Mouse (Mus musculus) stomach, embryonic 14.5 days (tissue): ENCODE data around the gene Sin3a. TPM values are rescaled to one million over a fixed set of nuclear protein-coding genes. Genes with fewer than 3 reads are reported as not detected.
A peak's percentile ranks its signal among the peaks of the same experiment; 100 is the strongest.

Source experiments
- ATAC-seq: fragments of 200-750 bp; cut with Nextera tagmentation; 2 replicates; pipeline ENCODE4 v1.8.0; 2017; ENCODE audit warnings: low read depth, moderate TSS enrichment; ENCODE audit not compliant: insufficient number of reproducible peaks, insufficient read depth, low FRiP score
- H3K27ac ChIP-seq: fragments of 300-500 bp; sonication (generic); 2 replicates; pipeline ENCODE4 v1.5.1; 2014; ENCODE audit warnings: mild to moderate bottlenecking, low read length, moderate library complexity, mixed read lengths
- H3K27me3 ChIP-seq: fragments of 300-500 bp; sonication (generic); 2 replicates; pipeline ENCODE4 v1.6.1; 2014; ENCODE audit warnings: low read length, control low read depth, mixed read lengths; ENCODE audit not compliant: control insufficient read depth, insufficient read depth
- H3K36me3 ChIP-seq: fragments of 300-500 bp; sonication (generic); 2 replicates; pipeline ENCODE4 v1.6.1; 2014; ENCODE audit warnings: mild to moderate bottlenecking, control low read depth, low read length, moderate library complexity, mixed read lengths; ENCODE audit not compliant: control insufficient read depth, insufficient read depth
- H3K4me1 ChIP-seq: fragments of 300-500 bp; sonication (generic); 2 replicates; pipeline ENCODE4 v1.6.1; 2014; ENCODE audit warnings: low read length, control low read depth, mixed read lengths; ENCODE audit not compliant: control insufficient read depth, insufficient read depth
- H3K4me2 ChIP-seq: fragments of 300-500 bp; sonication (generic); replicated peaks from 2 replicates; pipeline ENCODE4 v1.6.1; 2014; ENCODE audit warnings: low read depth, low read length, control low read depth
- H3K4me3 ChIP-seq: fragments of 300-500 bp; sonication (generic); 2 replicates; pipeline ENCODE4 v1.5.1; 2014; ENCODE audit warnings: low read depth, low read length, control low read depth
- H3K9ac ChIP-seq: fragments of 300-500 bp; sonication (generic); replicated peaks from 2 replicates; pipeline ENCODE4 v1.6.1; 2014; ENCODE audit warnings: low read depth, mild to moderate bottlenecking, control low read depth, low read length, moderate library complexity, mixed read lengths
- H3K9me3 ChIP-seq: fragments of 300-500 bp; sonication (generic); 2 replicates; pipeline ENCODE4 v1.6.1; 2016; ENCODE audit warnings: low read depth, low read length, control low read depth; ENCODE audit not compliant: control insufficient read depth
- WGBS: fragments of 180-500 bp; shearing (Covaris S2); extraction: QIAGEN DNeasy Blood & Tissue Kit; methylation state at CpG from one replicate; pipeline ENCODE4 v1.1.7; 2014; 5-methylcytosine and 5-hydroxymethylcytosine counted together
- polyA plus RNA-seq: library from polyadenylated mRNA; unstranded; fragments of >200 nt; fragmentation: Nextera tagmentation; extraction: Ambion mirVana; gene quantifications from 2 replicates; pipeline ENCODE4 v1.2.1, GENCODE M21; 2014

Gene Sin3a
- polyA plus RNA-seq, 1 experiment from 2014 or later: 46.4 TPM

DNA sequence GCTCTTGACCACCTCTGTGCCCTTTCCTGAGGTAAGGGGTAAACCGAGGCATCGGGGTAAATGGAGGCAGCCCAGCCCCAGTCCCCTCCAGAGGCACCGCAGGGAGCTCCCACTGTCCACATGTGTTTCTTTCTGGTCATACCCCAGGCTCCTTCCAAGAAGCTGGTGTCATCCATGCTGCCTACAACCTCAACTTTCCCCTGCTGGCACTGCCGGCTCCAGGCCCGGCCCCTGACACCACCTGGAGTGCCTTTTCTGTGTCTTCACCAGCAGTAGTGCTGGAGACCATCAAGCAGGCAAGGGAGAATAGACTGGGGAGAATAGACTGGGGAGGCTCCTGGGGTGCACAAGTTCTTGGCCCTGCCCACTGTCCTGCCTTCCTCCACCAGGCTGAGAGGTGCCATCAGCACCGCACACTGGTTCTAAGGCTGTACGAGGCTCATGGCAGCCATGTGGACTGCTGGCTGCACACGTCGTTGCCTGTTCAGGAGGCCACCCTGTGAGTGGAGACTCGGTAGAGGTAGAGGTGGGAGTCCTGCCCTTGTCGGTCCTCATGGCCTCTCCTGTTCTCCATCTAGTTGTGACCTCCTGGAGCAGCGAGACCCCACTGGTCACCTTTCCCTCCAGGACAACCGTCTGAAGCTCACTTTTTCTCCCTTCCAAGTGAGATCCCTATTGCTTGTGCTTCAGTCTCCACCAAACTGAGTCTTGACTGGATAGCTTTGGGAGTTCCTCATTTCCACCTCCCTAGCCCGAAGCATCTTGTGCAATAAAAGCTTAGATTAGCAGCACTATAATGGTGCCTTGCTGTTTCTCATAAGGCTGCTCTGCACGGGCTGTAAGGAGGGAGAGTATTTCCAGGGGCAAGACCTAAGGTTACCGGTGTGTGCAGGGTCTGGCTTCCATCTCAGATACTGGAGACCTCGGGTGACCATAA is 69.8 kb downstream of the Sin3a start:
- Histone ChIP-seq H3K36me3 (peaks cover 49% of the 10 kb centered on the region), H3K4me1 (no peaks in the 10 kb centered on the region), H3K4me2 (no peak overlapping the region), H3K9me3 (no peaks in the 10 kb centered on the region), H3K27ac (no peak overlapping the region), H3K4me3 (no peak overlapping the region), H3K27me3 (no peaks in the 10 kb centered on the region), H3K9ac (no peak overlapping the region)
- 88% methylated on average over 17 of the region's 17 CpGs for WGBS
- ATAC-seq: no peak

DNA sequence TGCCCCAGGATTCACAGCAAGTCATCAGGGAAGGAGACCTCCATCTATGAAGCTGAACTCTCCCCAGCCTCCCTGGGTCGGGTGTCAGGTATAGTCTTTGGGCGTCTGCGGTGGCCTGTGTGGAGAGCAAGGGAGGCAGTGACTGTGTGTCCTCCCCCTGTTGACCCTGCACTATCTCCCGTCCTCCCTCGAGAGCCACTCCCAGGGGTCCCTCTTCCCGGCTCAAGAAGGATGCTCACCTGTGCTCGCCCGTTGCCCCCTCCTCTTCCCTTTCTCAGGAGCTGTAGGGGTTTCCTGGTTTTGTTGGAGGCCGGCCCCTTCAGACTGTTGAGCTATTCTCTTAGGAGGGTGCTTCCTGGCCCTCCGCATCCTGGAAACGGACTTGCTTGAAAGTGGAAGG is 71.4 kb downstream of the Sin3a start:
- ATAC-seq: no peak
- Histone ChIP-seq H3K27ac (no peak overlapping the region), H3K36me3 (peaks cover 38% of the 10 kb centered on the region), H3K27me3 (no peaks in the 10 kb centered on the region), H3K4me2 (no peak overlapping the region), H3K9ac (no peak overlapping the region), H3K4me1 (peaks cover 6% of the 10 kb centered on the region; the same call in 1 of the 2 replicates), H3K4me3 (no peak overlapping the region), H3K9me3 (no peaks in the 10 kb centered on the region)
- 77% methylated on average over 11 of the region's 11 CpGs for WGBS

- H3K9ac ChIP-seq: no peak overlapping the region
- no peak for ATAC-seq
- H3K36me3 ChIP-seq: peaks cover 30% of the 10 kb centered on the region
- no peak overlapping the region for H3K4me3 ChIP-seq
- WGBS: 92% methylated on average over 8 of the region's 8 CpGs
- no peaks in the 10 kb centered on the region for H3K9me3 ChIP-seq
- H3K27me3 ChIP-seq: no peaks in the 10 kb centered on the region
- no peak overlapping the region for H3K4me2 ChIP-seq
- no peak overlapping the region for H3K27ac ChIP-seq
- peaks cover 6% of the 10 kb centered on the region; the same call in 1 of the 2 replicates for H3K4me1 ChIP-seq
Measured at GRCm38 (mm10) chr9:57144830-57145229, 73.0 kb downstream of the Sin3a start.

GRCm38 (mm10) chr9:57146451-57147066 is 74.7 kb downstream of the Sin3a start:
- 81% methylated on average over 17 of the region's 17 CpGs for WGBS
- H3K4me2 ChIP-seq: peak overlapping the region; percentile 69

DNA sequence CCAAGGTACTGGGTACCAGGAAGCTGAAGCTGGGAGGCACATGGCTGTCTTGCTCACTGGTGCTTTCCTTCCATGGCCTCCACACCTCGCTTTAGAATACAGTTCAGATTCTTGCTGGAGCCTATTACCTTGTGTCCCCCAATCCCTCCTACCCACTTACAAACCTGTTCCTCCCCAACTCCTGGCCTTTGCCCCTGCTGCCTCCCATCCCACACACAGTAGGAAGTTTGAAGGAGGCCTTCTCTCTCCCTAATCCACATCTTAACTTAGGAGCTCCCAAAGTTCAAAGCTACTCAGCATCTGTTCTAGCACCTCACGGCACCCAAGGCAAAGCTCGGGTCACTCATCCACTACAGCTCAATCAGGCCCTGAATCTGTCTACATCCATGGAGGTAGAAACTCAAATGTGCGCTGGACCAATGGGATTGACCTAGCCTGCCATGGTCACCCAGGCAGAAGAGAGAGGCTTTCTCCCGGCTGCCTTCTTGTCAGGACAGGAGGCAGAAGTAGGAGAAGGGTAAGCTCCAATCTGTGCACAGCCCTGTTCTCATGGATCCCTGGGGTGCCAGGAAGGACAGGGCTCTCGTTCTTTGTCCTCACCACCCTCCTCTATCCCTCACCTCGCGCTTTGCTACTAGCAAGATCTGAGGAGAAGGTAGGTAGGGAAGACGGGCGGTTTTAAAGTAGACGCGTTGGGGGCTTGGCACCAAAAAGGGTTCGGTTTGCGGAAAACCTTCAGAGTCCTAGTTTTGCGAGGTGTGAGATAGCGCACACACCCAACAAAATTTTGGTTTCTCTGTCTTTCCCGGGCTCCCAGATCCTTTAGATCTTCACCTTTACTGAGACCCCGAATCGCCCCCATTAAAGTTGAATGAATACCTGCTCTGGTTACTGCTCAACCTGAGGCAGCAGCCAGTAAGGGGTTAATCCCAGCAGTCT is 75.6 kb downstream of the Sin3a start:
- Histone ChIP-seq H3K27me3 (no peaks in the 10 kb centered on the region), H3K4me1 (peaks cover 6% of the 10 kb centered on the region; the same call in 1 of the 2 replicates), H3K4me2 (peak overlapping the region; percentile 69), H3K9me3 (no peaks in the 10 kb centered on the region), H3K27ac (peak overlapping the region; percentile 82), H3K4me3 (peak overlapping the region; percentile 45), H3K36me3 (peaks cover 6% of the 10 kb centered on the region; the same call in 1 of the 2 replicates), H3K9ac (peak overlapping the region; percentile 36)
- no peak for ATAC-seq
- 9% methylated on average over 19 of the region's 19 CpGs for WGBS

More at GRCm38 (mm10) chr9:57146451-57147066, 74.7 kb downstream of the Sin3a start:
- no peaks in the 10 kb centered on the region for H3K27me3 ChIP-seq
- no peak overlapping the region for H3K27ac ChIP-seq
- H3K4me3 ChIP-seq: 0 out of 2 replicates have a peak overlapping the region, but pooled peaks have one; percentile 45
- no peaks in the 10 kb centered on the region for H3K9me3 ChIP-seq
- no peak for ATAC-seq
- H3K36me3 ChIP-seq: peaks cover 13% of the 10 kb centered on the region; the same call in 1 of the 2 replicates
- H3K9ac ChIP-seq: no peak overlapping the region
- H3K4me1 ChIP-seq: peaks cover 6% of the 10 kb centered on the region; the same call in 1 of the 2 replicates

DNA sequence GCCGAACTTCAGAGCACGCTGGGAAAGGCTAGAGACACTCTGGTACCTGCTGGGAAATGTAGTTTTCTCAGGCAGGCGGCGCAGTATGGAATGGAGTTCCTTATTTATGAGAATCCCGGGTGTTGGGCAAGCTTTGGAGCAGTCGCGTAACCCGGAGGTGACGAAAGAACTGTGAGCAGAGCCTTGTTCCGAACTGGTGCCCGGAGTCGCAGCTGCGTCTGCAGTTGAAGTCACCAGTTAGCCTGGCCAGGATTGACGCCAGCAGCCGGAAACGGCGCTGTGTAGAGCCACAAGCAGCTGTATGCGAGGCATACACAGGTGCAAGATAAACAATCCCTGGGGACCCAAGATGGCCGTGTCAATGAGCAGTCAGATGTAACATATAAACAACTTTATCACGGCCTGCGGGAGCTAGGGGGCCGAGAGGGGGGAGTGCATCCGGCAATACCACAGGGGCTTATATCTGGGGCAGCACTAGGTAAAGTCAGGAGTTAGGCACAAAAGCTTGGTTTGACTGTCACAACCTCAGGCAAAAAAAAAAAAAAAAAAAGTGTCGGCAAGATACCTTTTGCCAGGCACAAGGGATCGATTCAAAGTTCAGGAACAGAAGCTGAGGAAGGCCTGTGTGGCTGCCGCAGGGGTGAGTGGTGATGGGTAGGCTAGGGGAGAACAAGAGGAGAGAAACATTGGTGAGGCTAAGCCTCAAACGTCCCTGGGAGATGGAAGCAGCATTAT is 76.5 kb downstream of the Sin3a start, which contains the start of gene Neil1:
TSS of gene Neil1 (minus strand) at position 162 of the 735 bp plus-strand sequence.
- under 1% methylated on average over 27 of the region's 27 CpGs for WGBS
- ATAC-seq: peak; percentile 89
- H3K27me3 ChIP-seq: no peaks in the 10 kb centered on the region
- peaks cover 6% of the 10 kb centered on the region; the same call in 1 of the 2 replicates for H3K4me1 ChIP-seq
- H3K9me3 ChIP-seq: no peaks in the 10 kb centered on the region
- H3K27ac ChIP-seq: peak within 1 kb of the TSS; percentile 82
- peak within 1 kb of the TSS; percentile 36 for H3K9ac ChIP-seq
- H3K4me3 ChIP-seq: peak within 1 kb of the TSS; percentile 45
- H3K36me3 ChIP-seq: peaks cover 4% of the 10 kb centered on the region; the same call in 1 of the 2 replicates
- peak within 1 kb of the TSS; percentile 69 for H3K4me2 ChIP-seq

DNA sequence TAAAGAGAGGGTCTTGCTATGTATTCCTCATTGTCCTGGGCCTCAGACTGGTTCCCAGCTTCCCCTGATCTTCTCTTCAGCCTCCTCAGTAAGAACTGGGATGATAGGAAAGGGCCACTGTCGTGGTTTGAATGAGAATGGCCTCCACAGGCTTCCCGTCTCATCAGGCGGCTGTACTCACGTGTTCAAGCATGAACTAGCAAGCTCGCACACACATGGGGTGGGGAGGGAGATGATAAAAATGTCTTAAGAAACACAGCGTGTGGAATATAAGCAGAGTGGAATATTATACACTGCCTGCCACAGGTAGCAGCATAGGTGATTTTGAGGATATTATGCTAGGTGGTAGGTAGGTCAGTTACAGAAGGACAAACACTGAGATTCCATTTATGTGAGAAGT is 77.2 kb downstream of the Sin3a start:
- Histone ChIP-seq H3K4me1 (peaks cover 6% of the 10 kb centered on the region; the same call in 1 of the 2 replicates), H3K9me3 (no peaks in the 10 kb centered on the region), H3K27ac (peak overlapping the region; percentile 82; the same call in 1 of the 2 replicates), H3K27me3 (no peaks in the 10 kb centered on the region), H3K9ac (peak overlapping the region; percentile 36; the same call in 1 of the 2 replicates), H3K36me3 (no peaks in the 10 kb centered on the region), H3K4me2 (peak overlapping the region; percentile 69), H3K4me3 (peak overlapping the region; percentile 45; the same call in 1 of the 2 replicates)
- WGBS: 71% methylated on average over 6 of the region's 6 CpGs
- ATAC-seq: no peak
